Mouse (Mus musculus) embryonic facial prominence, embryonic 14.5 days (tissue): ENCODE results near the gene Cdc34. TPM values are rescaled to one million over a fixed set of nuclear protein-coding genes. Genes with fewer than 3 reads are reported as not detected.

ENCODE experiments used
- ATAC-seq: fragments of 200-750 bp; cut with Nextera tagmentation; 2 replicates; pipeline ENCODE4 v1.8.0; 2017; ENCODE audit warnings: low read depth, moderate number of reproducible peaks, moderate TSS enrichment
- DNase-seq: peaks from one replicate; pipeline ENCODE4 v3.0.0-alpha.2; 2015; ENCODE audit warnings: low spot score
- H3K27ac ChIP-seq: fragments of 300-500 bp; sonication (generic); replicated peaks from 2 replicates; pipeline ENCODE4 v1.5.1; 2014; ENCODE audit warnings: low read depth, mild to moderate bottlenecking, low read length, moderate library complexity
- H3K27me3 ChIP-seq: fragments of 300-500 bp; sonication (generic); replicated peaks from 2 replicates; pipeline ENCODE4 v1.6.1; 2014; ENCODE audit warnings: low read length; ENCODE audit not compliant: control insufficient read depth, insufficient read depth
- H3K36me3 ChIP-seq: fragments of 300-500 bp; sonication (generic); 2 replicates; pipeline ENCODE4 v1.6.1; 2014; ENCODE audit warnings: low read length, mixed read lengths; ENCODE audit not compliant: control insufficient read depth, insufficient read depth
- H3K4me1 ChIP-seq: fragments of 300-500 bp; sonication (generic); 2 replicates; pipeline ENCODE4 v1.6.1; 2014; ENCODE audit warnings: antibody characterized with exemption, low read length; ENCODE audit not compliant: control insufficient read depth, insufficient read depth
- H3K4me2 ChIP-seq: fragments of 300-500 bp; sonication (generic); 2 replicates; pipeline ENCODE4 v1.6.1; 2014; ENCODE audit warnings: low read depth, mild to moderate bottlenecking, low read length, moderate library complexity, mixed read lengths
- H3K4me3 ChIP-seq: fragments of 300-500 bp; sonication (generic); 2 replicates; pipeline ENCODE4 v1.5.1; 2014; ENCODE audit warnings: low read depth, mild to moderate bottlenecking, low read length
- H3K9ac ChIP-seq: fragments of 300-500 bp; sonication (generic); 2 replicates; pipeline ENCODE4 v1.6.1; 2014; ENCODE audit warnings: low read depth, mild to moderate bottlenecking, low read length, moderate library complexity, mixed read lengths
- H3K9me3 ChIP-seq: fragments of 300-500 bp; sonication (generic); 2 replicates; pipeline ENCODE4 v1.6.1; 2016; ENCODE audit warnings: low read length; ENCODE audit not compliant: control insufficient read depth
- WGBS: fragments of 180-500 bp; shearing (Covaris S2); extraction: QIAGEN DNeasy Blood & Tissue Kit; methylation state at CpG from one replicate; pipeline ENCODE4 v1.1.7; 2014; 5-methylcytosine and 5-hydroxymethylcytosine counted together
- polyA plus RNA-seq: library from polyadenylated mRNA; unstranded; fragments of >200 nt; fragmentation: Nextera tagmentation; extraction: Ambion mirVana; gene quantifications from 2 replicates; pipeline ENCODE4 v1.2.1, GENCODE M21; 2014

Gene Cdc34
- polyA plus RNA-seq, 1 experiment from 2014 or later, result 106 TPM

DNA sequence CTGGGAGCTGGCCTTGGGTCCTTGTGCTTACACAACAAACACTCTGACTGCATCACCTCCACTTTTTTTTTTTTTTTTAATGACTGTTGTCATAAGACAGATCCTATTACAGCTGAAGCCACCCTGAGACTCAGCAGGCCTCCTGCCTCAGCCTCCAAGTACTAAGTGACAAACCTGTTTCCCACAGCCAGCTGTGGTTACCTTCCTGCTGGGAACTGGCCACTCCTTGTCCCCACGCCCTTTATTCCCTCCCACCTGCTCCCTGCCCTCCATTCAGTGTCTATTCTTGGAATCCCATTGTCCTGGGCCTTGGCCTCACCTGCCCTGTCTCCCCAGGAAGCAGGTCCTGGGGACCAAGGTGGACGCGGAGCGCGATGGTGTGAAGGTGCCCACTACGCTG, 5.5 kb downstream of the Cdc34 start:
- no peak overlapping the region for H3K4me3 ChIP-seq
- DNase-seq (no peak), ATAC-seq (no peak)
- peaks cover 11% of the 10 kb centered on the region; the same call in 1 of the 2 replicates for H3K4me1 ChIP-seq
- H3K27ac ChIP-seq, result no peak overlapping the region
- peaks cover 55% of the 10 kb centered on the region for H3K36me3 ChIP-seq
- H3K27me3 ChIP-seq, result no peaks in the 10 kb centered on the region
- WGBS, result 95% methylated on average over 6 of the region's 6 CpGs
- no peak overlapping the region for H3K4me2 ChIP-seq
- H3K9ac ChIP-seq, result no peak overlapping the region
- no peaks in the 10 kb centered on the region for H3K9me3 ChIP-seq

DNA sequence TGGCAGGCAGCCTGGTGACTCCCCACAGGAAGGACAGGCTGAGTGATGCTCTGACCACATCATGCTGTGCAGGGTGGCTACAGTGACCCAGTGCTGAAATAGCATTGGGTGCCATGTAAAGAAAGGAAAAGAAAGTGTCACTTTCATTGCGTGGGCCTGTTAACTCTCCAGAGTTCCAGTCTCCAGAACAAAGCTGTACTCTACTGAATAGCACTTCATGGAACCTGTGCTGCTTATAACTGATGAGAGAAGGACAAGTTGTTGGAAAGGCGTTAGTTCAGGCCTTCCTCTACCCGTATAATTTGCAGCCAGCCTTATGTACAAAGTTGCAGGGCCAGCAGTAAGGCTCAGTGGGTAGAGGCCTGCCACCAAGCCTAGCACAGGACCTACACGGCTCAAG, 6.7 kb downstream of the Cdc34 start, which contains the start of gene Gzmm:
Gene Gzmm (plus strand): TSS at position 301 of the 400 bp plus-strand sequence.
- Histone ChIP-seq H3K4me3 (no peak within 1 kb of the TSS), H3K36me3 (peaks cover 55% of the 10 kb centered on the region), H3K27me3 (no peaks in the 10 kb centered on the region), H3K27ac (no peak within 1 kb of the TSS), H3K4me1 (peaks cover 3% of the 10 kb centered on the region; the same call in 1 of the 2 replicates), H3K4me2 (no peak within 1 kb of the TSS), H3K9me3 (no peaks in the 10 kb centered on the region), H3K9ac (no peak within 1 kb of the TSS)
- WGBS, result 77% methylated on average over 4 of the region's 4 CpGs
- ATAC-seq (no peak), DNase-seq (no peak)

DNA sequence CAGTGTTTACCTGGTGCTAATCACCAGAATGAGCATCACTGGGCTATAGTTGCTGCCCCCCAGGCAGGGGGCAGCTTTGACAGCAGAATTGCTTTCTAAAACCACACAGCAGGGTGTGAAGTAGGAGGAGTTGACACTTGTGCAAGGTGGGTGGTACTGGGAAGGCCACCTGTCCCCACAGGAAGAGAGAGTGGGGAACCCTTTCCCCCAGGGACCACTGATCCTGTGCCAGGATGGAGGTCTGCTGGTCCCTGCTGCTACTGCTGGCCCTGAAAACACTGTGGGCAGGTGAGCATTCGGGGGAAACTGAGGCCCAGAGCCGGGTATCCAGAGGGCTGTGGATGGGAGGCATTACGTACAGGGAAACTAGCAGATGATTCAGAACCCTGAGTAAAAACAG, 7.2 kb downstream of the Cdc34 start:
- Histone ChIP-seq H3K4me2 (no peak overlapping the region), H3K36me3 (peaks cover 52% of the 10 kb centered on the region), H3K27ac (no peak overlapping the region), H3K9ac (no peak overlapping the region), H3K4me3 (no peak overlapping the region), H3K9me3 (no peaks in the 10 kb centered on the region), H3K27me3 (no peaks in the 10 kb centered on the region), H3K4me1 (no peaks in the 10 kb centered on the region)
- no peak for ATAC-seq
- WGBS, result 94% methylated on average over 3 of the region's 3 CpGs
- no peak for DNase-seq

DNA sequence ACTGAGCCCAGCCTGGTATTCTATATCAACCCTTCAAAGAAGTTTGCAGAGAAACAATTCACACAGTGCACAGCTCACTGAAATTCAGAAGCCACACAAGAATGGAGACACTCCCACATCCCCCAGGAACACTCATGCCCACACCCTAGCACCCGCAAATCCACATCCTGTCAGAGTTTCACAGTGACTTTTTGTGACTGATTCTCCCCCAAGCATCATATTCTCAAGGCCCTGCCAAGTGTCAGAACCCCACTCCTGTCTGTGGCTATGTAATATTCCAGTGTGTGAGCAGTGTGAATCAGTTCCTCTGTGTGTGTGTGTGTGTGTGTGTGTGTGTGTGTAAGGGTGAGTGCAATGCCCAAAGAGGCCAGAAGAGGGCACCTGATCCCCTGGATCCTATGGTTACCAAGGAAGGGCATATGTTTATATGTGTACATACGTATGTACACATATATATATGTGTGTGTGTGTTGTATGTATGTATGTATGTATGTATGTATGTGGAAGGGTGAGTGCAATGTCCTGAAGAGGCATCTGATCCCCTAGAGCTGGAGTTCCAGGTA, 10.1 kb downstream of the Cdc34 start:
- Histone ChIP-seq H3K9me3 (no peaks in the 10 kb centered on the region), H3K27ac (no peak overlapping the region), H3K9ac (no peak overlapping the region), H3K36me3 (peaks cover 23% of the 10 kb centered on the region), H3K27me3 (no peaks in the 10 kb centered on the region), H3K4me2 (no peak overlapping the region), H3K4me3 (no peak overlapping the region), H3K4me1 (peaks cover 9% of the 10 kb centered on the region; the same call in 1 of the 2 replicates)
- WGBS, result 98% methylated on average over 2 of the region's 2 CpGs
- ATAC-seq (no peak), DNase-seq (no peak)

DNA sequence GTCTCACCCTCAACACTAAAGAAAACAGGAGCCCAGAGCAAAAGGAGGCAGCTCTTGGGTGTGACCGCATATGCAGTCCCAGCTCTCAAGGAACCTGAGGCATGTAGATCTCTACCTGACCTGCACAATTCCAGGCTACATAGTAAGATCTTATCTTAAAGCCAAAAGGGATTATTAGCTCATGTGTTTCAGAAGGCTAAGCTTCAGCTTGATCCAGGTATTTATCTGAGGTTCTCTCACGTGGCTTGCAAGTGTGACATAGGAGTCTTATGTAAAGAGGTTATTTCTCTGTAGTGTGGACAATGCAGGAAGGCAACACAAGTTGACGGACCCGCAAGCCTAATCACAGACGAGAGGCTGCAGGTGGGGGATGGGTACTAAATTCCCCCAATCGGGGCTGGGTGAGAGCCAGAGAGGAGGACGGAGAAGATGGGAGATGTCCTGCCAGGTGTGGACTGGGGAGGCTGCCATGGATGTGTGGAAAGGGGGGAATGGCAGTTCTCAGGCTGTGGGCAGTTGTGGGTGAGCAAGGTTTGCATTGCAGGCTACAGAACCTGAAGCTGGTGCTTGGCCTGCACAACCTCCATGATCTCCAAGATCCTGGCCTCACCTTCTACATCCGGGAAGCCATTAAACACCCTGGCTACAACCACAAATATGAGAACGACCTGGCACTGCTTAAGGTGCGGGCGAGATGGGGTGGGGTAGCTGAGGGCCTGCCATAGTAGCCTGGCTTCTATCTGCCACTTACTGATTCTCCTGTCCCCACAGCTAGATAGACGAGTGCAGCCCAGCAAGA, 11.8 kb downstream of the Cdc34 start:
- Histone ChIP-seq H3K4me2 (no peak overlapping the region), H3K27me3 (no peaks in the 10 kb centered on the region), H3K9ac (0 out of 2 replicates have a peak overlapping the region, but pooled peaks have one; percentile 19), H3K27ac (no peak overlapping the region), H3K9me3 (no peaks in the 10 kb centered on the region), H3K36me3 (peaks cover 6% of the 10 kb centered on the region), H3K4me3 (no peak overlapping the region), H3K4me1 (peaks cover 9% of the 10 kb centered on the region; the same call in 1 of the 2 replicates)
- ATAC-seq (no peak), DNase-seq (no peak)
- WGBS, result 70% methylated on average over 12 of the region's 12 CpGs

DNA sequence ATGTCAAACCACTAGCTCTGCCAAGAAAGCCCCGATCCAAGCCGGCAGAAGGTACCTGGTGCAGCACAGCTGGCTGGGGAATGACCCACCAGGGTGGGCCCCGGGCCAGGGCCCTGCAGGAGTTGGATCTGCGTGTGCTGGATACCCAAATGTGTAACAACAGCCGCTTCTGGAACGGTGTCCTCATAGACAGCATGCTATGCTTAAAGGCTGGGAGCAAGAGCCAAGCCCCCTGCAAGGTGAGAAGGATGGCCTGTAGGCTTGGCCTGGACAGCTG, 12.3 kb downstream of the Cdc34 start:
- no peak for DNase-seq
- 78% methylated on average over 6 of the region's 6 CpGs for WGBS
- H3K27me3 ChIP-seq, result no peaks in the 10 kb centered on the region
- peaks cover 9% of the 10 kb centered on the region; the same call in 1 of the 2 replicates for H3K4me1 ChIP-seq
- ATAC-seq, result no peak
- no peak overlapping the region for H3K27ac ChIP-seq
- no peak overlapping the region for H3K9ac ChIP-seq
- peaks cover under 1% of the 10 kb centered on the region; the same call in 1 of the 2 replicates for H3K36me3 ChIP-seq
- no peaks in the 10 kb centered on the region for H3K9me3 ChIP-seq
- H3K4me3 ChIP-seq, result no peak overlapping the region
- no peak overlapping the region for H3K4me2 ChIP-seq

DNA sequence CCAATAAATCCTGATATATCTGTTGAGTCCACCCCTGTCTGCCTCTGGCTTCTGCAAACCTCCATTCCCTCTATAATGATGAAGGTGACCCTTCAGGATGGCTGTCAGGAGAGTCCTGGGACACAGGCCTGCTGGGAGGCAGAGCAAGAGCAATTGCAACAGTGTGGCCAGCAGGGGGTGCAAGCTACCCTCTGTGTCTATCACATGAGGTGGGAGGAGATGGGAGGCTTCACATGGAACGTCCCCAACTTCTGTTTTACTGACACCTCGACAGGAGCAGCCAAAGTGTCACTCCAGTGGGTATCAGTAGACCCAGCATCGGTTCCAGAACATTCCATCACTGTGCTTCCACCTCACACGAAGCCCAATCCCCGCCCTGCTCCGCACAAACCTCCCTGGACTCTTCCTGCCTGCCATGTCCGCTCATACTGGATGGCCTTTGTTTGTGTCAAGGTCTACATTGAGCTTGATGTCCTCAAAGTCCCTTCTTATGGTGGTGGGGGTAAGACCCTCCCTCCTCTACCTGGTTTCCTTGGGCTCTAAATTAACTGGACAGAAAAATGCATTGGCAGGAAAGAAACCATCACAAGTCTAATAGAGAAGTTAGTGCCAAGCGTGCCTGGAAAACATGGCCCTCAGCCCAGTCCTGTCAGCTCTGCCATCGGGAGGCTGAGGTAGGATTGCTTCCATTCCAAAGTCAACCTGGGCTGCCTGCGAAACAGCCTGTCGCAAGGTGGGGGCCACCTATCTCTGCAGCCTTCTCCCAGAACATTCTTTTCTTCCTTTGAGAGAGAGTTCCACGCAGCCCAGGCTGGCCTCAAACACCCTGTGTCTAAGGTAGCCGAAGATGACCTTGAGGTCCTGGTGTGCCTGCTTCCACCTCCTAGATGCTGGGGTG, 13.5 kb downstream of the Cdc34 start:
- H3K27ac ChIP-seq, result peak overlapping the region; percentile 65
- 47% methylated on average over 13 of the region's 13 CpGs for WGBS
- no peaks in the 10 kb centered on the region for H3K9me3 ChIP-seq
- 0 out of 2 replicates have a peak, but pooled peaks have one; percentile 9 for ATAC-seq
- peaks cover 9% of the 10 kb centered on the region; the same call in 1 of the 2 replicates for H3K4me1 ChIP-seq
- no peak overlapping the region; the same call in 1 of the 2 replicates for H3K4me2 ChIP-seq
- H3K4me3 ChIP-seq, result no peak overlapping the region
- H3K27me3 ChIP-seq, result no peaks in the 10 kb centered on the region
- H3K36me3 ChIP-seq, result no peaks in the 10 kb centered on the region
- no peak overlapping the region for H3K9ac ChIP-seq
- DNase-seq, result peak; percentile 81

DNA sequence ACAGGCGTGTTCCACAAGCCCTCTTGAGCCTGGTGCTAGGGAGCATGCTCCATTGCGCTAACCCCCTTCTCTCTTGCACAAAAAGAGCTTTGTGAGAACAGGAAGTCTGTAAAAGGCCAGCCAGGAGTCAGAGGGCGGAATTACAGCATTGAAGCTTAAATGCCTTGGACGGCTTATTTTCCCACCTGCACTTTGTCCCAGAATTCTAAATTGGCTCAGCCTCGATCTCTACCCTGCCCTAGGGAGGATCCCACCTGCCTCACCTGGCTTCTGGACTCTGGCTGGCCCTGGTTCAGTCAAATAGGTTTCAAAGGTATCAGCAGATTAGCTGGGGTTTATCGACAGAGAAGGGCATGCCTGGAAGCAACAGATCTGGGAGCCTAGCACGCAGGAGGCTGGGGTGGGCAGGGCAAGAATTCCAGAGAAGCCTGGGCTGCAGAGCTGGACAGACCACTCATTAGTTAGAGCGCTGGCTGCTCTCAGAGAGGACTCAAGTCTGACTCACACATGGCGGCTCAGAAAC, 14.2 kb downstream of the Cdc34 start:
- Histone ChIP-seq H3K9me3 (no peaks in the 10 kb centered on the region), H3K27me3 (no peaks in the 10 kb centered on the region), H3K27ac (peak overlapping the region; percentile 65), H3K4me1 (peaks cover 9% of the 10 kb centered on the region; the same call in 1 of the 2 replicates), H3K4me3 (no peak overlapping the region), H3K9ac (no peak overlapping the region), H3K4me2 (no peak overlapping the region; the same call in 1 of the 2 replicates), H3K36me3 (no peaks in the 10 kb centered on the region)
- WGBS, result 27% methylated on average over 9 of the region's 9 CpGs
- ATAC-seq, result peak; percentile 48; the same call in 1 of the 2 replicates
- DNase-seq, result peak; percentile 72
